Mouse (Mus musculus) limb, embryonic 15.5 days (tissue): ENCODE data around the gene E030018B13Rik. TPM values are rescaled to one million over a fixed set of nuclear protein-coding genes. Genes with fewer than 3 reads are reported as not detected.

ENCODE experiments used
- ATAC-seq: fragments of 200-750 bp; cut with Nextera tagmentation; 2 replicates; pipeline ENCODE4 v1.8.0; 2017; ENCODE audit warnings: low read depth, moderate TSS enrichment; ENCODE audit not compliant: insufficient number of reproducible peaks, low FRiP score, low TSS enrichment
- H3K27ac ChIP-seq: fragments of 300-500 bp; sonication (generic); 2 replicates; pipeline ENCODE4 v1.5.1; 2015; ENCODE audit warnings: moderate library complexity, mild to moderate bottlenecking, inconsistent platforms
- H3K27me3 ChIP-seq: fragments of 300-500 bp; sonication (generic); 2 replicates; pipeline ENCODE4 v1.6.1; 2015; ENCODE audit warnings: inconsistent platforms
- H3K36me3 ChIP-seq: fragments of 300-500 bp; sonication (generic); 2 replicates; pipeline ENCODE4 v1.6.1; 2015; ENCODE audit warnings: inconsistent platforms
- H3K4me1 ChIP-seq: fragments of 300-500 bp; sonication (generic); 2 replicates; pipeline ENCODE4 v1.6.1; 2015; ENCODE audit warnings: inconsistent platforms
- H3K4me2 ChIP-seq: fragments of 300-500 bp; sonication (generic); 2 replicates; pipeline ENCODE4 v1.6.1; 2015; ENCODE audit warnings: mild to moderate bottlenecking, inconsistent platforms
- H3K4me3 ChIP-seq: fragments of 300-500 bp; sonication (generic); 2 replicates; pipeline ENCODE4 v1.5.1; 2015; ENCODE audit warnings: mild to moderate bottlenecking, inconsistent platforms
- H3K9ac ChIP-seq: fragments of 300-500 bp; sonication (generic); 2 replicates; pipeline ENCODE4 v1.6.1; 2015; ENCODE audit warnings: inconsistent platforms
- H3K9me3 ChIP-seq: fragments of 300-500 bp; sonication (generic); 2 replicates; pipeline ENCODE4 v1.6.1; 2016; ENCODE audit warnings: inconsistent platforms
- WGBS: fragments of 180-500 bp; shearing (Covaris S2); methylation state at CpG from one replicate; pipeline ENCODE4 v1.1.7; 2015; 5-methylcytosine and 5-hydroxymethylcytosine counted together
- polyA plus RNA-seq: library from polyadenylated mRNA; unstranded; fragments of >200 nt; fragmentation: Nextera tagmentation; extraction: Ambion mirVana; gene quantifications from 2 replicates; pipeline ENCODE4 v1.2.1, GENCODE M21; 2015

Gene E030018B13Rik
- polyA plus RNA-seq, 1 experiment from 2014 or later = not detected

DNA sequence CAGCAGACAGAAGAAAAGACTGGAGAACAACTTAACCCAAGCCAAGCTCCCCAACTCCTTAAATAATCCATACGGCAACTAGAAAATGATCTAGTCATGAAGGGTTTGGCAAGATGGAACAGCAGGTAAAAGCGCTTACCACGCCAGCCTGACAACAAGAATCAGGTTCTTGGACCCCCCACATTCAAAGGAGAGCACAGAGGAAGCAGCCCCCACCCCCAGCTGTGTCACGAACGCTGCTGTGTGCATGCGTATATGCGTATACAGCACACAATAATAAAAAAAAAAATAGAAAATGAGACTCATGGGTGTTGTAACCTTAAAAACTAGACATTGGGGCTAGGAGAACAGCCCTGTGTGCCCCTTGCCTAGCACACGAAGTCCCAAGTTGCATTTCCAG is 16.7 kb upstream of the E030018B13Rik start:
- H3K27ac ChIP-seq = no peak overlapping the region
- no peaks in the 10 kb centered on the region for H3K9me3 ChIP-seq
- H3K27me3 ChIP-seq = no peaks in the 10 kb centered on the region
- H3K4me1 ChIP-seq = peaks cover 50% of the 10 kb centered on the region
- no peak for ATAC-seq
- no peak overlapping the region for H3K9ac ChIP-seq
- no peak overlapping the region for H3K4me2 ChIP-seq
- H3K36me3 ChIP-seq = no peaks in the 10 kb centered on the region
- WGBS = 79% methylated on average over 8 of the region's 8 CpGs
- no peak overlapping the region for H3K4me3 ChIP-seq

DNA sequence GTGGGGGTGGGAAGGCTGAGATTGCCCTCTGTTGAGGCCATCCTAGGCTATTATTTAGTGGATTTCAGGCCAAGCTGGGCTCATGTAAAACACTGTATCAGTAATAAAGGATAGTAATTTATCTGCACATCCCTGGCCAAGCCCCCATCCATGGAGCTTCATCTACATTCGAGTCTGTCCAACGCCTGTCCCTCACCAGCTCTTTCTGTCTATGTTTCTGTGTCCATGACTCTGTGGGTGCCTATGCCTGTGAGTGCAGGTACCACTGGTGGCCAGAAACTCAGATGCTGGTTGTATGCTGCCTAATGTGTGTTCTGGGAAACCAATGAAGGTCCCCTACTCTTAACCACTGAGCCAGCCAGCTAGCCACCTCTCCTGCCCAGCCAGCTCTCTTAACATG is 16.2 kb upstream of the E030018B13Rik start:
- peaks cover 48% of the 10 kb centered on the region for H3K4me1 ChIP-seq
- no peaks in the 10 kb centered on the region for H3K36me3 ChIP-seq
- no peak for ATAC-seq
- WGBS = 92% methylated on average over 2 of the region's 2 CpGs
- H3K9ac ChIP-seq = no peak overlapping the region
- H3K4me3 ChIP-seq = no peak overlapping the region
- H3K9me3 ChIP-seq = no peaks in the 10 kb centered on the region
- no peak overlapping the region for H3K27ac ChIP-seq
- no peak overlapping the region for H3K4me2 ChIP-seq
- H3K27me3 ChIP-seq = no peaks in the 10 kb centered on the region

DNA sequence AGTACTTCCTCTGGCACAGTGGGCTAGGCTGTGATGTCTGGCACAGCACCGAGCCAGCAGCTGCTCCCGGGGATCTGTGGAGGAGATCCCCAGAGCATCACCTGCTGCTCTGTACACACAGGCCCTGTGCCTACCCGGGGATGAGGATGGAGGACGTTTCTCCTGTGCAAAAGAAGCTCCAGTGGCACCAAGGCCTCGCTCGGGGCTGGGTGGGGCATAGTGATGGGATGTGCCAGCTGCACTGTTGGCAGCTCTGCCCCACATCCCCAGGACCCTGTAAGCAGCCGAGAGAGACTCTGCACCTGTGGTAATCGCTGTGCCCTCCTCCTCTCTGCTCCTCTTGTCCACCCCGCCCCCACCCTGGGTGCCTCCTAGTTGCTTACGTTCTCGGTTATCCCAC is 15.3 kb upstream of the E030018B13Rik start:
- Histone ChIP-seq H3K9me3 (no peaks in the 10 kb centered on the region), H3K27ac (no peak overlapping the region), H3K4me1 (peaks cover 45% of the 10 kb centered on the region), H3K4me2 (no peak overlapping the region), H3K9ac (no peak overlapping the region), H3K36me3 (no peaks in the 10 kb centered on the region), H3K27me3 (no peaks in the 10 kb centered on the region), H3K4me3 (no peak overlapping the region)
- ATAC-seq = no peak
- WGBS = 73% methylated on average over 11 of the region's 11 CpGs

DNA sequence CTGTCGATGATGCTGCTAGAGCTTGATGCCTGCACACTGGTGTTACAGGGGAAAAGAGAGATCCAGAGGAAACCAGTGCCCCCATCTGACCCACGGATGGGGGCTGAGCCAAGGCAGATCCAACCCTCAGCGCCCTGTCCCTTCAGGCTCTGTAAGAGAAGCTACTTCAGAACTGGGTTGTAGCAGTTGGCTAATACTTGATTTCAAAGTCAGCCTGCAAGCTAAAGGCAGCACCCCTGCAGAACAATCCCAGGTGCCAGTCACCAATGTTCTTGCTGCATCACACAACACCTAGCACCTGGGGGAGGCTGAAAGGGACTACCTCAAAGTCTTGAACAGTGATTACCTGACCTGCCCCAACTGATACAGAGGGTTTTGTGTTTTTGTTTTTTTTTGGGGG is 14.7 kb upstream of the E030018B13Rik start:
- H3K36me3 ChIP-seq = no peaks in the 10 kb centered on the region
- H3K4me3 ChIP-seq = no peak overlapping the region
- no peak for ATAC-seq
- 78% methylated on average over 3 of the region's 3 CpGs for WGBS
- H3K4me1 ChIP-seq = peaks cover 41% of the 10 kb centered on the region
- H3K27me3 ChIP-seq = no peaks in the 10 kb centered on the region
- H3K9me3 ChIP-seq = no peaks in the 10 kb centered on the region
- H3K27ac ChIP-seq = no peak overlapping the region
- H3K9ac ChIP-seq = no peak overlapping the region
- H3K4me2 ChIP-seq = no peak overlapping the region

DNA sequence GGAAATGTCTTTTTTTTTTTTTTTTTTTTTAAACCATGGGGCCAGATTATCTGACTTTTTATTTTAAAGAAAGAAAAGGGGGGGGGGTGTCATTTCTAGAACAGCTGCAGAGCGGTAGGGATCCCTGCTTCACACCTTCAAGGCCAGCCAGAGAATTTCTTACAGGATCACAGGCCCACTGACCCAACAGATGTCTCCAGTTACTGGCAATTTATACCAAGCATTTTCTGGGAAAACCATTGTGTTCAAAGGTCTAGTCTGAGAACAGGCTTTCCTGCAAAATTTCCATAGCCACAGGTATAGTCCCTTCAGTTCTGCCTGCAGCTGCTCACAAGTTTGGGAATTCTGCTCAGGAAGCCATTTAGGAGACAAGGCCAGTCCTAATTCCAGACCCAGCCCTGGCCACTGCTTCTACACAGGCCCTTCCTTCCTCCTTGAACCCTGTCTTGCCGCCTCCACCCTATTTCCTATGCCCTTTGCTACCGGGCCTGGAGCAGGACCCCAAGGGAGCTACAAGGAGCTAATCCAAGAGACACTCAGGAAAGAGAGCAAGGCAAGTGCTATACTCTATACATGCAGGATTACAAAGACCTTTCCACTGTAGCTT is 13.9 kb upstream of the E030018B13Rik start:
- ATAC-seq = no peak
- H3K4me1 ChIP-seq = peaks cover 33% of the 10 kb centered on the region
- H3K27ac ChIP-seq = peak overlapping the region; percentile 69
- no peak overlapping the region for H3K4me3 ChIP-seq
- H3K36me3 ChIP-seq = no peaks in the 10 kb centered on the region
- no peak overlapping the region for H3K4me2 ChIP-seq
- H3K27me3 ChIP-seq = no peaks in the 10 kb centered on the region
- 37% methylated on average over 3 of the region's 3 CpGs for WGBS
- H3K9ac ChIP-seq = no peak overlapping the region
- H3K9me3 ChIP-seq = no peaks in the 10 kb centered on the region

GRCm38 (mm10) chr7:63903635-63904380 is 12.8 kb upstream of the E030018B13Rik start:
- no peaks in the 10 kb centered on the region for H3K36me3 ChIP-seq
- H3K9ac ChIP-seq = no peak overlapping the region
- no peak for ATAC-seq
- H3K4me3 ChIP-seq = no peak overlapping the region
- H3K4me1 ChIP-seq = peaks cover 31% of the 10 kb centered on the region
- peak overlapping the region; percentile 27; the same call in 1 of the 2 replicates for H3K27ac ChIP-seq
- H3K27me3 ChIP-seq = no peaks in the 10 kb centered on the region
- no peaks in the 10 kb centered on the region for H3K9me3 ChIP-seq
- 45% methylated on average over 9 of the region's 9 CpGs for WGBS
- no peak overlapping the region for H3K4me2 ChIP-seq

- ATAC-seq = no peak
- H3K4me2 ChIP-seq = no peak overlapping the region
- no peaks in the 10 kb centered on the region for H3K36me3 ChIP-seq
- H3K9ac ChIP-seq = no peak overlapping the region
- H3K9me3 ChIP-seq = no peaks in the 10 kb centered on the region
- 88% methylated on average over 2 of the region's 2 CpGs for WGBS
- no peak overlapping the region for H3K27ac ChIP-seq
- no peaks in the 10 kb centered on the region for H3K27me3 ChIP-seq
- peaks cover 39% of the 10 kb centered on the region for H3K4me1 ChIP-seq
- no peak overlapping the region for H3K4me3 ChIP-seq
Measured at GRCm38 (mm10) chr7:63905190-63905589, 11.5 kb upstream of the E030018B13Rik start.

DNA sequence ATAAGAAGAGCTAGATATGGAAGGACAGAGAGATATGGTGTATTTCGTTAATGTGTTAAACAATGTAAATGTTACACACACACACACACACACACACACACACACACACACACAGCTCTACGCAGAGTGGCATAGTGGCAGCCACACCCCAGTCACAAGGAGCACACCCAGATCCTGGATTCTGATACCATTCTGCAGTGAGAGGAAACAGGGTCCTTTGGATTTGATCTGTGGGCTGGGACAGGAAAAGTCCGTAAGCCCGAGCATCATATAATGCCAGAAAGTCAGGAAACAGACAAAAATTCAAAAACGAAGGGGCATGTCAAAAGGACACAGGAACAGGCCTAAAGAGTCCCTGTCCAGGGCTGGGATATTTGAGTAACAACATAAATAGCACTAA is 11.0 kb upstream of the E030018B13Rik start:
- H3K27ac ChIP-seq = no peak overlapping the region
- no peak for ATAC-seq
- H3K4me2 ChIP-seq = no peak overlapping the region
- H3K9ac ChIP-seq = no peak overlapping the region
- H3K9me3 ChIP-seq = no peaks in the 10 kb centered on the region
- 73% methylated on average over 5 of the region's 5 CpGs for WGBS
- H3K36me3 ChIP-seq = no peaks in the 10 kb centered on the region
- no peak overlapping the region for H3K4me3 ChIP-seq
- peaks cover 44% of the 10 kb centered on the region for H3K4me1 ChIP-seq
- no peaks in the 10 kb centered on the region for H3K27me3 ChIP-seq

DNA sequence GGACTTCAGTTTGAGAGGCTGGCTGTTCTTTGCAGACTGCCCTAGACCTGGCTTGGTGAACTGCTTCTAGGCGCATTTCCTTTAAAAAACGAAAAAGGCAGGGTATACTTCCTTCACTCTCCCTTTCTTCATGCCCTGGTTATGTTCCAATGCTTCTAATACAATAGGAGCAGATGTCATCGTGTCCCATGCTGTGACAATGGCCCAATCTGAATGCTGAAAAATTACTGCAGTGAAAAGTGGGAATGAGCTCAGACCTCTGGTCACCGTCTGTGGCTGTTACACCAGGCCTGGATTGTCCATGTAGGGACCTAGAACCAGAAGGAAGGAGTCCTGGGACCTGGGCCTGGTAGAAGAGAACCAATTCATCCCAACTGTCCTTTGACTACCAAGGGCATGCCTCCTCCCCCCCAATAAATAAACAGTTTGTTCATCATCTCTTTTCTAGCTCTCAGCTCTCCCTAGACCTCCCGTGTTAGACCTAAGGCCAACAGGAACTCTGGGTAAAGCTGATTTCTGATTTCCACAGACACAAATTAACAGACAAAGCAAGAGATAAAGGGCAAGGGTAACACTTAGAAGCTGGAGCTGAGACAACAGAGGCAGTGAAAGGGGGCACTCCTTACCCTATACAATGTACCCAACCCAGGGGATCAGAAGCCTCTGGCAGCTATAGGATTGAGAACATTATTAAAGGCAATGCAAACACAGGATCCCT is 8.7 kb upstream of the E030018B13Rik start:
- Histone ChIP-seq H3K4me3 (no peak overlapping the region), H3K36me3 (no peaks in the 10 kb centered on the region), H3K4me2 (no peak overlapping the region), H3K9me3 (no peaks in the 10 kb centered on the region), H3K4me1 (peaks cover 55% of the 10 kb centered on the region), H3K27me3 (no peaks in the 10 kb centered on the region), H3K9ac (no peak overlapping the region), H3K27ac (no peak overlapping the region)
- ATAC-seq = no peak
- 85% methylated on average over 5 of the region's 5 CpGs for WGBS

GRCm38 (mm10) chr7:63908496-63909285 is 8.0 kb upstream of the E030018B13Rik start:
- H3K27ac ChIP-seq = peak overlapping the region; percentile 68
- no peak overlapping the region for H3K4me3 ChIP-seq
- H3K4me2 ChIP-seq = 0 out of 2 replicates have a peak overlapping the region, but pooled peaks have one; percentile 2
- no peaks in the 10 kb centered on the region for H3K9me3 ChIP-seq
- ATAC-seq = no peak
- no peaks in the 10 kb centered on the region for H3K27me3 ChIP-seq
- no peaks in the 10 kb centered on the region for H3K36me3 ChIP-seq
- H3K4me1 ChIP-seq = peaks cover 54% of the 10 kb centered on the region
- 23% methylated on average over 11 of the region's 11 CpGs for WGBS
- H3K9ac ChIP-seq = no peak overlapping the region

DNA sequence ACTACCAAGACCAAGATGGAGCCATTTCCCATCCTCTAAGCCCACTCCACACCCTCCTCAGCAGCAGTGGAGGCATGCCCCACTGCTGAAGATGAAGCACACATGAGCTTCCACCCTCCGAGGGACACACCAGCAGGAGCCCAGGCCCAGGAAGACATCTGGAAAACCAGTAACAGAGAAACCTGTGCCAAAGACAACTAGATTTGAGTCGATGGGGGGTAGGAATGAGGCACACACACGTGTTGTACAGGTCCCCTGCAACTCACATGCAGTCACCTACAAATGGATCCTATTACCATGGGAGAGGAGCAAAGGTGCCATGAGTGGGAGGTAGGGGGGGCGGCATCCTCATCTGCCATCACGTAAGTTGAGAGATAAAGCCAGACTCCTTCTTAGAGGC is 6.4 kb upstream of the E030018B13Rik start:
- Histone ChIP-seq H3K4me1 (peaks cover 58% of the 10 kb centered on the region), H3K27me3 (no peaks in the 10 kb centered on the region), H3K9ac (no peak overlapping the region), H3K36me3 (no peaks in the 10 kb centered on the region), H3K4me2 (no peak overlapping the region), H3K9me3 (no peaks in the 10 kb centered on the region), H3K4me3 (no peak overlapping the region), H3K27ac (no peak overlapping the region)
- WGBS = 46% methylated on average over 5 of the region's 5 CpGs
- no peak for ATAC-seq
